Mouse (Mus musculus) thymus, postnatal 10 days (tissue): ENCODE data around the gene Itga6.
"Not testable (repeated sequence)": the region's sequence is repeated elsewhere in the genome, so short reads cannot be mapped to it uniquely, and the experiment has no call there.

Source experiments
- DNase-seq, 2 experiments: peaks; one replicate each; pipeline ENCODE4 v3.0.0; 2021; ENCODE audit warnings: low spot score in 2 of 2

Itga6 gene

DNA sequence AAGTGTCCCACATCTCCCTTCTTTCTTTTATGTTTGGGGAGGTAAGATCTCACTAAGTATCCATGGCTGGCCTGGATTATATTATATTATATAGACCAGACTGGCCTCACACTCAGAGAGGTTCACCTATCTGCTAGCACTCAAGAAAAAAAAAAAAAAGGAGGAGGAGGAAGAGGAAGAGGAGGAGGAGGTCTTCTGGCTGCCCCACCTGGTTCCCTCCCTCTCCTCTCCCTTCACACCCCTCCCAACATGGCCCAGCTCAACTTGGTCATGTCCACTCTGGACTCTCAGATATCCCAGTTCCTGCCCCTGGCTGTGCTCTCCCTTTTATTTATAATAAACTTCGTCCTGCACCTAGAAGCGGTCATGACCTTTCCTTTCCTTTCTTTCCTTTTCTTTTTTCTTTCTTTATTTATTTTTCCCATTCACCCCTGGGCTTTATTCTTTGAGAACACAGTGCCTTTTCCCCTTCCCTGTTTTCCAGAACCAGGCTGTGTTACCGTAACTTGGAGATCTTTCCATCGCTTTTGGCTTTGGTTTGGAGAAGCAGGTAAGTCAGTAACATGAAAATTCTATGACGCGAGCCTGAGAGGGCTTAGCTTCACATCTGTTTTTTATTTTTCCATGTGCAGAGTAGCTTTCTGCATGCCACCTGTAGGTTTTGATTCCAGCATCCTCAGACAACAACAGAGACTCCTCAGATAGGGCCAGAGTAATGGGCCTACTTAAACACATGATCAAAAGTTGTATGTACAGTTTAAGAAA lies at the start of gene Itga6:
Gene Itga6 (plus strand): TSS at position 7 of the 765 bp plus-strand sequence.
- no peak for DNase-seq

DNA sequence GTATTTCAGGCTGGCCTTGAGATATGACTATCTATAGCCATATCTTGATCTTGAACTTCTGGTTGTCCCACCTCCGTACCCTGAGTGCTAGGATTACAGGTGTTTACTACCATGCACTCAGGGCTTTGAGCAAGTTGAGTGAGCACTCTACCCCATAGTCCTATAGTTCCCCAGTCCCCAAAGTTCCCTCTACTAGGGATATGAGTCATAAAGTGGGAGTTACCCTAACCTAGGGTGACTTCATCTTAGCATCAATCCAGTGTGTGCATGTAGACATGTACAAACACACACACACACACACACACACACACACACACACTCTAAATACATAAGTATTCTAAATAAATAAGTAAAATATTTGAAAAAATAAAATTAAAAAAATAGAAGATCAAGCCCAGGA lies 48.6 kb upstream of the Itga6 start:
- DNase-seq: no peak

DNA sequence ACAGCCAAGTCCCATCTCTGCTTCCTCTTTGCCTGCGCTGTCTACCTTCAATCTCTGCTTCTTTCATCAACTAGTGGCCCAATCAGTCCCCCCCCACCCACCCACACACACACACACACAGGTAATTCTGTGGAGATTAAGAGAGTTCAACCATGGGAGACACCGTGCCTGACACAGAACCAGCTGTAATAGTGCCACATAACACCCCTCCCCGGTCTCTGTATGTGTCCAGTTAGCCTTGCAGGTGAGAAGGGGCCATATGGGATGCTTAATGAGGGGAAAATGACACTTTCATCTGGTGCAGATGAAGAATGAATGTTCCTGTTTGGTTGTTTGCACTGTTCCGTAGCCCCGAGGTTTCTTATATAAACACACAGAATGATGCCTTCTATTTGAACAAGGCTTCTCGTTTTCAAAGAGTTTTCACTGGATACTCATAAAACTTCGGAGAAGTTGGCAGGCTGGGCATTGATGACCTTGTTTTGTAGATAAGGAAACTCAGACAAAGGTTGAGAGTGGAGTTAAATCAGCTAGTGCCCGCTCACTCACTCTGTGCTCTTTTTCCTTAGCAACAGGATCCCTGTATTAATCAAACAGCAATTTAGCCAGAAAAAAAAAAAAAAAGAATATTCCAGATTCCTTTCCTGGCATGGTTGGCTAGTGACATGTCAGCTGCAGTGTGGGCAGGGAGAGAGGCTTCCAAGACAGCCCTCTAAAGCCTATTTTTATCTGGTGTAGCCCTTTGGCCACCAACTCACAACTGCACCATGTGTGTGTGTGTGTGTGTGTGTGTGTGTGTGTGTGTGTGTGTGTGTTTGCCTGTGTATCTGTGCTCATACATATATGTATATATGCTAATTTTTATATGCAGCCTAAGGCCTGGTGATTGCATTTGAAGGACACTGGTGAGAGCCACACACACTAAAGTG lies 47.7 kb upstream of the Itga6 start:
- DNase-seq: no peak

DNA sequence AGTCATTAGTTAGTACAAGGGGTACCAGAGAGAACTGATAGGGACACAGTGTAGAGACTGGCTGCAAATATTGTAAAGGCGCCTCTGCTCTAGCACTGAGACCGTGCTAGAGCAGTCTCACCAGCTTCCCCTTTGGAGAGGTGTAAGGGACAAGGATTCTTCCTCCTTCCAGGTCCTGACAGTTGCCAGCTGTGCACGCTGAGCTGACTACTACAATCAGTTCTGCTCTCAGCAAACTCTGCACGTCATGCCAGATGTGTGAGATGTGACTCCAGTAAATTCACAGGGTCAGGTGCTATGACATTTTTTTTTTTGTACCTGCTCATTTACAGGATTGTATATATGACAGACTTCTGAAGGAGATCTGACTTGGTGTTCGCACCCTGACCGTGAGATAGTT lies 47.0 kb upstream of the Itga6 start:
- DNase-seq: no peak

DNA sequence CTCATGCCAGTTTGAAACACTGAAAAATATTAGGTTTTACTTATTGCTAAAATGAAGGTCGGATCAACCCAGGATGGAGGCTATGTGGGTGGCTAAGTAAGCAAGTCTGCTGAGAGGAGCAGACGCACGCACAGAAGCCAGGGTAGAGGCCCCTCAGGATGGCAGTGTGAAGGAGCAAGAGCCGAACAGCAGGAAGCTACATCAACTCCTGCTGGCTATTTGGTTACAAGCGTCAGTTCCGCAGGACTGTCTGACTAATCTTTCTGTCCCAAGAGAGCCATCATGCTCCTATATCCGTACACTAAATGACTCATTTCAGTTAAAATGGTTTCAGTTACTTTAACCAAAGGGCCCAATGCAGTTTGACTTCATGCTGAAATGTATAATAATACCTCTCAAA lies 46.5 kb upstream of the Itga6 start:
- no peak for DNase-seq

DNA sequence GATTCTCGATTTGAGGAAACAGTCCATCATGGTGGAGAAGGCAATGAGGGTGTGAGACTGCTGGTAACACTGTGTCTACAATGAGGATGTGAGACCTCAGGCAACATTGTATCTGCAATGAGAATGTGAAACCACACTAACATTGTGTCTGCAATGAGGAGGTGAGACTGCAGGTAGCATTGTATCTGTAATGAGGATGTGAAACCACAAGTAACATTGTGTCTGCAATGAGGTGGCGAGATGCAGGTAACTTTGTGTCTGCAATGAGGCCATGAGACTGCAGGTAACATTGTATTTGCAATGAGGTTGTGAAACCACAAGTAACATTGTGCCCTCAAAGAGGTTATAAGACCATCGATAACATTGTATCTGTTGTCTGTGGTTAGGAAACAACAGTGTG lies 44.1 kb upstream of the Itga6 start:
- no peak for DNase-seq

DNA sequence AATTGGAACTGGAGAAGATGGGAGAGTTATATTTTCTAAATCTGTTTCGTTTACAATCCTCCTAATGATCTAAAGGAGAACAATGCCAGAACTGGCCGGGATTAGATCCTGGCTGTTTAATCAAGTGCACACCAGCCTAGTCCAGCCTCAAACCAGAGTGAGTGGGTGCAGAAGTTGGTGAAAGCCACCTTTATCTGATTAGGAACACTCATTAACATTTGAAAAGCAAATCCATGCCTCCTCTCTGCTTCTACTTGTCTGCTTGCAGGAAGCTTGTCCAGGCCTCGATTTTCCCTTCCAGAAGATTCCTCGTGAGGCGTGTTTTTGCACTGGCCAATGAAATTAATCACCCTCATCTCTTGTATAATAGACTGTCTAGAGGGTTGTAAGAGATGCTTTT lies 41.1 kb upstream of the Itga6 start:
- no peak for DNase-seq

DNA sequence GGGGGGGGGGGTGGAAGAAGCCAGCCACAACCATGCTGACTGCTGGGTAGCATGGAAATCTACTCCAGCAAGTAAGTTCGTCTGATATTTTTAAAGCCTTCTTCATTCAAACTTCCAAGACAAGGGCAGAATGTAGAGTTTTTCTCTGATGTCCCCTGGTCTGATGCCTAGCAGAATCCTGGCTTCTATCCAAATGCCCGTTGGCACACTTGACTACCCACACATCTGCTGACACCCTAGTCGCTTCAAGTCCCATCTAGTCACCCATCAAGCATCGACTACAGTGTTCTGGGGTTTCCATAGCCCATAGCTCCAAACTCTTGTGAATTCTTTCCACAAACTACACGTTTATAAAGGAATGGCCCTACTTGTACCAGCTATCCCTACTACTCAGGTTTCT lies 36.5 kb upstream of the Itga6 start:
- DNase-seq: no peak

DNA sequence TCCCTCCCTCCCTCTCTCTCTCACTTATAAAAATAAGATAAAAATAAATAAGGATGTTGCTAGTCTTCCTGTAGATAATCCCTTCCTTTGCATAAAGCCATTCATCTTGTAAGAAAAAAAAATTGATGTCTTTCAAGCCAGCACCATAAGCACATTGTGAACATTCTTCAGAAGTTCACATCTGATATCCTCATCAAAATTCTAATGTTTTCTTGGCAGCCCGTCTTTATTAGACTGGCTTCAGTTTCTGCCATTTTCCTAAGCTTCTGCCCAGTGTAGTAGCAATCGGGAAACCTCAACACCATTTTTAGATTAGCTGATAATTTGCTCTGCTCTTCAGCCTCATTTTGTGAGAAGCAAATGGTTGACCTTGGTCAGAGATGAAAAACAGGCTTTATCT lies 33.8 kb upstream of the Itga6 start:
- no peak for DNase-seq

DNA sequence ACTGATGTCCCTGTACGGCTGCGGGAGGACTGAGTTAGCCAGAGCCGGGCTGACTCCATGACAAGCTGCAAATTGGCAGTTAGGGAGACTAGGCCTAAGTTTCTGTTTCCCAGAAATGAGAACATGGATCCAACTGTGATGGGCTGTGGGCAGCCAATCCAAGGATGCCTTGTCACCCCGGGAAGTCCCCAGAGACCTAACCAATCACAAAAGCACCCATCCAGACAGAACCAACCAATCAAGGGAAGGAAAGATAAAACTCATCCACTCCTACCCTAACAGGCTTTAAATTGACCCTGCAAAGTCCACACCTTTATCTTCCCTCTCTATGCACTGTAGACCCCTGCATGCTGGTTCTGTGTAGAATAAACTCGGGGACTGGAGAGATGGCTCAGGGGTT lies 31.0 kb upstream of the Itga6 start:
- DNase-seq: no peak

DNA sequence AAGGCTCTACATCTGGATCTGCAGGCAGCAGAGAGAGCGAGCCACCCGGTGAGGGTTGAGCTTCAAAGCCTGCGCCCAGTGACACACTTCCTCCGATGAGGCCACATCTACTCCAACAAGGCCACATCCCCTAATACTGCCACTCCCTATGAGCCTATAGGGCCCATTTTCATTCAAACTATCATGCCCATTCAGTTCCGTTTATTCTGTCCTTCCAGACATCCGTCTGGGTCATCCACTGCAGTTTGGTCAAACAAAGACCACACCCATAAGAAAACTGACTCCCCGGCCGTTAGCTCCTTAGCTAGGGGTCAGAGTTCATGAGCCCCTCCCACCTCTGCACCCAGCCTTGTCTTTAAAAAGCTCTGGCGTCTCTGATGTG lies 26.4 kb upstream of the Itga6 start:
- DNase-seq: no peak

DNA sequence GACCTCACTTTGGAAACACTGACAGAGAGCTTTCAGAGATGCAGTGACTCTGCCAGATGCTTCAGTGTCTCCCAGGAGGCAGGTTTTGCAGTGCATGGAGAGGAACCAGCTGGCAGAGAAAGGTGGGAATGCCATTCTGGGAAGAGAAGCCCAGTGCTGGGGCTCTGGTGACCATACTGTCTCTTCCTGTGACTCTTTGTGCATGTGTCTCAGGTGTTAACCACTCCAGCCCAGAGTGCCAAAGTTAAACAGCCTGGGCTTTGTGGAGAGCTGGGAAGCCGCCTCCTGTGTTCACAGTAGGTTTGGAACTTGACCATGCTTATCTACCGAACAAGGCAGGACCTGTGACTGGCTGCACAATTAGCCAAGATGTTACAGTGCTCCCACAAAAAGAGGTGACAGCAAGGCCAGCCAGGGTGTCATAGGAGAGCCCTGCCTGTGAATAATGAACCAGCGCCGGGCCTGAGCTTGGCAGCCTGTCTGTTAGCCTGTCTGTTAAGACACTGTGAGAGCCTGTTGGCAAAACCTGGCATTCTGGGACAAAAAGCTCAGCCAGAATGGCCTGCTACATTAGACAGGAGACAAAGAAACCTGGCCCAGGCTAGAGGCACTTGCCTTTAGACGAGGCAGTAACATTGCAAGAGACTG lies 25.9 kb upstream of the Itga6 start:
- no peak for DNase-seq

DNA sequence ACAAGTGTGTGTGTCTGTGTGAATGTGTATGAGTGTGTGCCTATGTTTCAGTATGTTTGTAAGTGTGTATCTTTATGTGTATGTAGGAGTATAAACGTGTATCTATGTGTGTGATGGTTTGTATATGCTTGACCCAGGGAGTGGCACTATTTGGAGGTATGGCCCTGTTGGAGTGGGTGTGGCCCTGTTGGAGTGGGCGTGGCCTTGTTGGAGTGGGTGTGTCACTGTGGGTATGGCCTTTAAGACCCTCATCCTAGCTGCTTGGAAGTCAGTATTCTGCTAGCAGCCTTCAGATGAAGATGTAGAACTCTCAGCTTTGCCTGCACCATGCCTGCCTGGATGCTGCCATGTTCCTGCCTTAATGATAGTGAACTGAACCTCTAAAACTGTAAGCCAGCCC lies 24.9 kb upstream of the Itga6 start:
- DNase-seq: not testable (repeated sequence)

DNA sequence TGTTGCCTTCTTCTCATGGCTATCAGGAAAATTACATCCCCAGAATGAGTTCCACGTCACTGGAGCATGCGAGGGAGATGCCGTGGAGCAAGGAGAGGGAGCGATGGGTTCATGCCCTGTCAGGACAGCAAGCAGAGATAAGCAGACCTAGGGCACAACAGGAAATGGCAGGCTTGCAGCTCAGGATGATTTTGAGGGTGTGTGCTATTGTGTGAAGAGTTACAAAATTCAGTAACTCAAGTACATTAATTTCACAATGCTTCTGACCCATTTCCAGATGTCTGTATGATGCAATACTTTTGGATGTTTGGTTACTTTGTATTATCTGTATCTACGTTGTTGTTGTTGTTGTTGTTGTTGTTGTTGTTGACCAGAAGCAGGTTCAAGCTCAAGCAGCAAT lies 22.5 kb upstream of the Itga6 start:
- DNase-seq: no peak

DNA sequence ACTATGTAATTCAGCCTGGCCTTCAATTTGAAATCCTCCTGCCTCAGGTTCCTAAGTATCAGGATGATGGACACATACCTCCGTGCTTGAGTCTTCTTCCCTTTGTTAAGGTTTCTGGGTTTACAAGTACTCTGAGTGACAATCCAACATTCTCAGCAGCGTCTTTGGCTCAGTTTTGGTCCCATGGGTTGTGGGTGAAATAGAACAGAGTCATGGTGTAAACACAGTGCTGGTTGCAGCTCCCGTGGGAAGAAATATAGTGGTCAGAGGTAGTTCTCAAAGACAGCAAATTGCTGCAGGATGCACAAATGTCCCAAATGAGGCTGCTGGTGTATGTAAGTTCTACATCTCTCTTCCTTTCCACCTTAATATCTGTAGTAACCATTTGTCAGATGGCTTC lies 21.8 kb upstream of the Itga6 start:
- no peak for DNase-seq

DNA sequence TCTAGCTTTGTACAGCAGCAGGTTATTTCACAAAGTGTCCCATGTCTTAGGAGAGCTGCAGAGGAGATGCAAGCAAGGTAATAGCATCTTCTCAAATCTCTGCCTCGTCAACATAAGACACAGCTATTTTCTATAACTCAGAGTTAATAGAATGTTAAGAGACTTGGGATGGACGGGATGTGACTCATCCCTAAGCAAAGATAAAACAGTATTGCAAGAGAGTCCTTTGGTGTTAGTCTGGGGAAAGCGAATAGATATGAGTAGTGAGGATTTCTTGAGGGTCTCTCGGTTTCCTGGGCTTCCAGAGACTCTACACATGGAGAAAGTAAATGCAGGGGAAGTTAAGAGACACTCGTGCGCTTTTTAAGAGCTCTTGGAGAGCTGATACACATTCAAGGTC lies 21.4 kb upstream of the Itga6 start:
- DNase-seq: no peak

DNA sequence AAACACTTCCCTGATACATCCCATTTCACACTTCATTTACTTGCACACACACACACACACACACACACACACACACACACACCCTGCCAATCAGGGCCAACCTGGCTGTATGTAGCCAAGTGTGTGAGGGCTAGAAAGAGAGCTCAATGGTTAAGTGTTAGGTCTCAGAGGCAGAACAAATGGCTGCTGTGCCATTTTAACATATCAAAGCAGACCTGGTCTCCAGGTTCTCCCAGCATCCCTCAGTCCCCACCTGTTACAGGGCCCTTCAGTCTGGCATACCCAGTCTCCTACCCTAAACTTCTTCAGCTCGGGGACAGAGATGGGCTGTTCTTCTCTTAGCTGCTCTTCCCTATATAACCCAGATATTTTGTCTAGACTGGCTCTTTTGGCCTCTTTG lies 20.0 kb upstream of the Itga6 start:
- DNase-seq: no peak

DNA sequence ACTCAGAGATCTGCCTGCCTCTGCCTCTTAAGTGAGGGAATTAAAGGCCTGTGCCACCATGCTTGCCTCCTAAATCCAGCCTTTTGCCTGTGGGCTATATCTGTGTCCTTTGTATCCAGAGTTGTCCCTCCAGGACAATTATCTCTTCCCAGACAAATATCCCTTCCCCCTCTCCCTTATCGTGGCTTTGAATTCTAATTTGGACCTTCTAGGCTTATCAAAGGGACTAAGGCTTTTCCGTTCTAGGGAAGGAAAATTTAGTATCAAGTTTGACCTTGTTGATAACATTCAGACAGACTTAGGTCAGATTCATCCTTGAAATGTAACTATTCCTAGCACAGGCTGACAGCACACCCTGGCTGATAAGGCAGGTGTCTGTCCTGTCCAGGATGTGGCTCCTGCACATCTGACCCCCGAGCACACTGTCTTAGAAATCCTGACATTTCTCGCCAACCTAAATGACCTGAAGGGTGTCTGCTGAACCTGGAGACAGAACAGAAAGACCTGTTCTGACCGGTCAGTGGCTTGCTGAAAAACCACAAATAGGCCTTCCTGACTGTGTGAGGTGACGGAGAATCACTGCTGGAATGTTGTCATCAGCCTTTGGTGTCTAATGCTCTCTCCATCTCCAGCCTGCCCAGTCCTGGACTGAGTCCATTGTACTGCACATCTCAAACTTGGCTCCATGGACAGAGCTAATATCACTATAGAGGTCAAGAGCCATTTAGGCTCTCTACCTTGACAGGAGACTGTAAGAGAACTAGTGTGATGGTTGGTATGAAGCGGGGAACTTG lies 18.3 kb upstream of the Itga6 start:
- no peak for DNase-seq

DNA sequence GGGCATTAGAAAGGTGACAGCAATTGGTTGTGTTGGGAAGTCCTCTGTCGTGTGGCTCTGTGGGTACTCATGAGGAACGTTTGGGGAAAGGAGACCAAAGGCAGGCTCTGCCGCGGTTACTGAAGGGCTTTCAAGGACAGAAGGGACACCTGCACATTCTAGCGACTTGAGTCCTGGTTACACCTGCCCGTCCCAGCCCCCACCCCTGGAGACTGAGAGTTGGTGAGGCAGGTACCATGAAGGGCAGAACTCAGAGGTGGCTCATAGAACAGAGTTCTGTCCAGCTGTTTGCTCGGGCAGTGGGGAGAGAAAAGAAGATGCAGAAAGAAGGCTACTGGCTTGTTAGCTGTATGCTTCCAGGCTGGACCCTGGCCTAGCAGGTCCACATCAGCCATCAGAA lies 17.1 kb upstream of the Itga6 start:
- DNase-seq: no peak

DNA sequence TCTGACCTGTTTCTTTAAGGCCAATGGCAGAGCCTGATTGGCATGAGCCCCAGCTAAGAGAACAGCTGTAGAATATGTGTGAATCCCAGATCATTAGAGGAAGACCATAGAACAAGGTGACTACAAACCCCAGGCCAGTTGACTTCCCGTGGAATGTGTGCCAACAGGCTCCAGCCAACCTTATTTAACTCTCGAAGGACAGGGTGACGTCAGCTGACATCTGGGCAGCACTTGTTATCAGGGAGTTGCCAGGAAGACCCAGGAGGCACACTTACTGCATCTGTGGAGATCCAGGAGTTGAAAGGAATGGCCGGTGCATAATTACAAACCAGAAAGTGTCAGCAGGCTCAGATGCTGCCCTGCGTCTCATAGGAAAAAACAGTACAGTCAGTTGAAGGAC lies 16.6 kb upstream of the Itga6 start:
- DNase-seq: no peak

DNA sequence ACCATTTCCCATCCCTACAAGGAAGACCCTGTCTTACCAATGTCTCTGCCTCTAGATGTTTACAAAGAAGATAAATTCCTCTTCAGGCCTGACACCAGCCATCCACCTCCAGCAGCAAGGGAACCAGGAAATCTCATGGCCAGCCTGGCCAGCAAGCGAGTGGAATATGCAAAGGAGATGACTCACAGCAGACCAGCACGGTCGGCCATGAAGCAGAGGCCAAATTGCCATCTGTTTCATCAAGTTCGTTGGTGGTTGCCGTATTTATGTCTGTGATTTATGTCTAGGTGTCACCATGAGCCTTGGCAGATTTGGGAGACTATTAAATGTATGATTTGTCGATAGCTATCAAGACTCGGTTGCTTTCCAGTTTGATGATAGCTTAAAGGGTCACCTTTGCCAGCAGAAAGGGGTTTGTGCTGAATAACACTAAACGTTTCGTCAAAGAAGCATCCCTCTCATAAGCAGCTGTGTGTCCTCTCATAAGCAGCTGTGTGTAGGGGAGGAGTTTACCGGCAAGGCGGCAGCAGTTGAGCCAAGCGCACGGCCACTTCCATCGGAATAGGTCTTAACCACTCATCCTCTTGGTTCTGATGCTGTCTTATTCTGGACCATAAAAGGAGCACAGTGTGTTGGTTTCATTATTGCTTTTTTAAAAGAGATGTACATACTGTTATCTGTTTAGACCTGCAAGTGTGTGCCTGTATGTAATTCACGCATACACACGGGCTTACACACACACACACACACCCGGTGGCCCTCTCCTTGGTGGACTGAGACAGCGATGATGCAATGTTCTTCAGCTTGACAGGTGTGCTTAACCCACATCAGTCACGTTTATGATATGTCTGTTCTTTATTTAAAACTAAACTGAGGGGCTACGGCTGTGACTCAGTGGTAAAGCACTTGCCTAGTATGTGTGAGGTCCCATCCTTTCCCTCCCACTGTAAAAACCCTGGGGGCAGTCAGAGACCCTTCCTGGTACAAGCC lies 14.5 kb upstream of the Itga6 start:
- no peak for DNase-seq
